Mouse (Mus musculus): ENCODE measurements around the gene Tas1r1.
"Not testable (repeated sequence)": the region's sequence is repeated elsewhere in the genome, so short reads cannot be mapped to it uniquely, and the experiment has no call there.

The Tas1r1 gene

GRCm38 (mm10) chr4:152062390-152063110 is 24.2 kb upstream of the Tas1r1 start:
- DNase-seq (ENCODE audit: extremely low read depth, insufficient read length, low spot score), result no peak

DNA sequence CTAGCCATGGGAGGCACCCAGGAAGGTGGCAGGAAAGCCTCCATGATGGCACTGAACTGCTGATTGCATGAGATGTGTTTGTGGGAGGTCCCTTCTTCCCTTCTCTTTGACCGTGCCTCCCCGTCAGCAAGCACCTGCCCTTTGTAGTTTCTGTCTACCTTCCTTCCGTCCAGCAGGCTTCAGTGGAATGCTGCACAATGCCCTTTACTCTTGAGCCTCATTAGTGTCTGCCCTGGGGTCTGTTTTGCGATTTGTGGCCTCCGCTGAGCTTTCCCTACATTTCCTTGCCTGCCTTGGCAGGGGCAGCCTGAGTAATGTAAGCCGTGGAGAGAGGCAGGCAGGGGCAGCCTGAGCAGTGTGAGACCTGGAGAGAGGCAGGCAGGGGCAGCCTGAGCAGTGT is 6.2 kb upstream of the Tas1r1 start:
- DNase-seq (ENCODE audit: extremely low read depth, insufficient read length, low spot score), result no peak

- DNase-seq (ENCODE audit: extremely low read depth, insufficient read length, low spot score), result no peak
These were observed 4.8 kb upstream of the Tas1r1 start for GRCm38 (mm10) chr4:152043171-152043570.

DNA sequence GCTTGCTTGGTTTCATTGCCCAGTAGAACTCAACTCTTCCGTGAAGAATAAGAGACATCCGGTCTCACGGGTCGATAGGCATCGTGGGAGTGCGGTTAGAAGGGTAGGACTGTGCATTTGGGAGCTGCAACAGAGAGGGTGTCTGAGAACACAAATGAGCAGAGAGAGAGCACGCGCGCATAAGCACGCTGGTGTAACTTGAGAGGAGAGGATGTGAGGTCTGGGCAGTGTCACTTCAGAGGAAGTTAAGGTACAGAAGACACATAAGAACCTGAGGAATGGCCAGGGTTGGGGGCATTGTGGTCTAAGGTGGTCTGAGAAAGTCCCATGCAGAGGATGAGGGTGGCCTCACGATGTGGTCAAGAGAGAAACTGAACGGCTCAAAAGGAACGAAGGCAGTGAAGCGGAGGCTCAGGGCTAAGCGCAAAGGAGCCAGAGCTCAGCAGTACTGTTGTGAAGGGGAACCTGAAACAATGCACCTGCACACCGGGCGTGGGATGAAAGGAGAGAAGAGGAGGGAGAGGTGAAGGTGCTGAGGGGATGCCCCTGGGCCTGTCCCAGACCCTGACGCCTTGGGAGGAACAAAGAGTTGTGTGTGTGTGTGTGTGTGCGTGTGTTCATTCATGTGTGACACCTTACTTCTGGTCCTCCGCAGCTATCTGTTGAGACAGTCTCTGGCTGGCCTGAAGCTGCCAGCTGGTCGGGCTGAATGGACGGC is 3.7 kb upstream of the Tas1r1 start:
- no peak for DNase-seq (ENCODE audit: extremely low read depth, insufficient read length, low spot score)

GRCm38 (mm10) chr4:152039831-152040310 is 1.5 kb upstream of the Tas1r1 start:
- DNase-seq (ENCODE audit: extremely low read depth, insufficient read length, low spot score), result no peak

DNA sequence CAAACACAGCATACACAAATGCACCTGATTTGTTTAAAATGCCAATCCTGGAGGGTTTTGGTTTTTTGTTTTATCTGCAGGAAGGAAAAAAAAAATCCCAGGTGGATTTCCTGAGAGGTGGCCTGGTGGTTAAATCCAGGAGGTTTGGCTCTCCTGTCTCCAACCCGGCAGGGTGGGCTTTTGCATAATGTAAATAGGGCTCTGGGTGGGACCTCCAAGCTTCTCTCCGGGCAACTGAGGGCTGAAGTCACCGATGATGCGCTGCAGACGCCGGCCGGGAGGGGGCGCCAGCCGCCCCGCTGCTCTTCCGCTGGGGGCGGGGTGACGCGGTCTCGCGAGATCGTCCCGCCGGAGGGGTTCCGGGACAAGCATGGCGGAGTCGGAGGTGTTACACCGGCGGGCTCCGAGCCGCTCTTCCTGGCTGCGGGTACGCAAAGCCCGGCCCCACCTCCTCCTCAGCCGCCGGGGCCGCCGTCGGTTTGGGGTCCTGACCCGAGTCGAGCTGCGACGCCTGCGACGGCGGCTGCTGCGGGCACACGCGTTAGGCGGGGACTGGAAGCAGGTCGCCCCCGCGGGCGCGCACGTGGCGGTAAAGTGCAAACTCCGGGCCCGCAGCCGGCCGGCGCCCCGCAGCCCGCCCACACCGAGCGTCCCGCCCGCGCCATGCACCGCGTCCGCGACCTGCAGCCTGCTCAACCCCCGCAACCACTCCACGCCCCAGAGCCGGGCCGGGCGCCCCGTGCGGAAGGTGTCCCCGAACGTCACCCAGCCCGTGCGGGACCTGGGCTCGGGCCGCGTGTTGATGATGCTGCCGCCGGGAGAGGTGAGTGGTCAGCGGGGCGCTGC is 840 bp upstream of the Tas1r1 start, which contains the start of gene Nol9:
Gene Nol9 (plus strand): TSS at position 337 of the 846 bp plus-strand sequence.
- peak; percentile 87 for DNase-seq (ENCODE audit: extremely low read depth, insufficient read length, low spot score)

DNA sequence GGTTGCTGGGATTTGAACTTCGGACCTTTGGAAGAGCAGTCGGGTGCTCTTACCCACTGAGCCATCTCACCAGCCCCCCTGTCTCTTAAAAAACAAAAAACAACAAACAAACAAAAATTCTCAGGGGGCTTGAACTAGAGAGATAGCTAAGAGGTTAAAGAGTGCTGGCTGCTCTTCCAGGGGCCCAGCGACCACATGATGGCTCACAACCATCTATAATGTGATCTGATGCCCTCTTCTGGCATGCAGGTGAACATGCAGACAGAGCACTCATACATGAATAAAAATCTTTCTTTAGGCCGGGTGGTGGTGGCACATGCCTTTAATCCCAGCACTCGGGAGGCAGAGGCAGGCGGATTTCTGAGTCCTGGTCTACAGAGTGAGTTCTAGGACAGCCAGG is 1.9 kb downstream of the Tas1r1 start:
- DNase-seq (ENCODE audit: extremely low read depth, insufficient read length, low spot score), result not testable (repeated sequence)

DNA sequence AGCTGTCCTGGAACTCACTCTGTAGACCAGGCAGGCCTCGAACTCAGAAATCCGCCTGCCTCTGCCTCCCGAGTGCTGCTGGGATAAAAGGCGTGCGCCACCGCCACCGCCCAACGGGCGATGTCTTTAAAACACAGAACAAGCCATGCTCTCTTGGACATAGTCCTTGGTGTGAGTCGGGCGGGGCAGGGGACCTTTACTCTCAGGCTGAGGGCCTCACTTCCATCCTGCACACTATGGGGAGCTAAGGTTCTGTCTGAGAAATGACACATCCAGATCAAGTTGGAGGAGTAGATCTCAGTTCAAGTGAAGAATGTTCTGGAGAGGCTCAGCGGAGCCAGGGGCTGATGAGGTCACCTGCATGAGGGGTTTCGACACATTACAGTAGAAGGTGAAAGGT is 5.4 kb downstream of the Tas1r1 start:
- DNase-seq (ENCODE audit: extremely low read depth, insufficient read length, low spot score), result no peak

DNA sequence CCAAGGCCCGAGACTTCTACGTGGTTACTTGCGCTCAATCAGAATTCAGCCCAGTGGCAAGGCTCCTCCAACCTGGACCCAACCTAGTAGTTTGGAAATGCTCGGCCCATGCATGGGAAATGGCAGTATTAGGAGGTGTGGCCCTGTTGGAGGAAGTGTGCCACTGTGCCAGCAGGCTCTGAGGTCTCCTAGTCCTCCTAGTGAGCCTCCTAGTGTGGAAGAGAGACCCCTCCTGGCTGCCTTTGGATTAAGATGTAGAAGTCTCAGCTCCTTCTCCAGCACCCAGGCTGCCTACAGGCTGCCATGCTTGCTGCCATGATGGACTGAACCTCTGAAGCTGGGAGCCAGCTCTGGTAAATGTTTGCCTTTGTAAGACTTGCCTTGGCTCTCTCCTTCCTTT is 8.4 kb downstream of the Tas1r1 start:
- no peak for DNase-seq (ENCODE audit: extremely low read depth, insufficient read length, low spot score)

- DNase-seq (ENCODE audit: extremely low read depth, insufficient read length, low spot score), result no peak
These were observed 9.3 kb downstream of the Tas1r1 start for GRCm38 (mm10) chr4:152029087-152029486.

DNA sequence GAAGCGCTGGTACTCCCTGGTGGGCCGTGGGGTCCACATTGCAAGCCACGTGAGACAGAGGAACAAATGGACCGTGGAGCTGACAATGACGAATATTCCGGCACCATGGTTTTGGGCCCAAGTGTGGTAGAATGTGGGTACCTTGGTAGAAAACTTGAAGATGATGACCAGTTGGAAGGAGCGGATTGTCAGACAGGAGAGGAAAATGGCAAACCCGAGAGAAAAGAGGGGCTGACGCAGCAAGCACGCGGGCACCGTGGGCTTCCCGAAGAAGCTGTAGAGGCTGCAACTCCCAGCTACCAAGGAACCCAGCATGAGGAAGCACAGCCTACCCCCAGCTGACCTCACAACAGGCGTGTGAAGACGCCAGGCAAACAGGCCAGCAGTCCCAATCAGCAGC is 9.9 kb downstream of the Tas1r1 start:
- no peak for DNase-seq (ENCODE audit: extremely low read depth, insufficient read length, low spot score)

DNA sequence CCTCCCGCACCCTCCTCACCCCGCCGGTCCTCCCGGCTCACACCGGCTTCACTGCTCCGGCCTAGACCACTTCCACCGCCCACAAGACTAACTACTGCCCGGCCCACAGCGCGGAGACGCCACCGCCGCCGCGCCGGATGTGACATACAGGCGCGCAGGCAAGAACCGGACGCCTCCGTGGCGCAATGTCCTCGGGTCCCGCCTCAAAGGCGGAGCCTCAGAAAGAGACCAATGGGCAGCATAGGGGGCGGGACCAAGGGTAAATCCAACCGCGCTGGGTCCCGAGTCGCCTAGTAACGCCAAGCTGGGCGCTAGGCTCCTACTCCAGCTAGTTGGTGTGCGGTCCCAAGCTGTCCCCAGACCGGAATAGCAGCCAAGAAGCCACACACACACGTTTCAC is 10.8 kb downstream of the Tas1r1 start, which contains the start of gene Zbtb48:
Gene Zbtb48 (minus strand): TSS at position 148 of the 400 bp plus-strand sequence.
- peak; percentile 91 for DNase-seq (ENCODE audit: extremely low read depth, insufficient read length, low spot score)

- DNase-seq (ENCODE audit: extremely low read depth, insufficient read length, low spot score), result no peak
These were observed 11.4 kb downstream of the Tas1r1 start for GRCm38 (mm10) chr4:152026751-152027508.

GRCm38 (mm10) chr4:152024525-152024924 is 13.8 kb downstream of the Tas1r1 start:
- no peak for DNase-seq (ENCODE audit: extremely low read depth, insufficient read length, low spot score)

- no peak for DNase-seq (ENCODE audit: extremely low read depth, insufficient read length, low spot score)
These were observed 15.9 kb downstream of the Tas1r1 start for GRCm38 (mm10) chr4:152022506-152022905.

- DNase-seq (ENCODE audit: extremely low read depth, insufficient read length, low spot score), result no peak
These were observed 16.7 kb downstream of the Tas1r1 start for GRCm38 (mm10) chr4:152021568-152022097.

- no peak for DNase-seq (ENCODE audit: extremely low read depth, insufficient read length, low spot score)
These were observed 18.3 kb downstream of the Tas1r1 start for GRCm38 (mm10) chr4:152020024-152020423.

DNA sequence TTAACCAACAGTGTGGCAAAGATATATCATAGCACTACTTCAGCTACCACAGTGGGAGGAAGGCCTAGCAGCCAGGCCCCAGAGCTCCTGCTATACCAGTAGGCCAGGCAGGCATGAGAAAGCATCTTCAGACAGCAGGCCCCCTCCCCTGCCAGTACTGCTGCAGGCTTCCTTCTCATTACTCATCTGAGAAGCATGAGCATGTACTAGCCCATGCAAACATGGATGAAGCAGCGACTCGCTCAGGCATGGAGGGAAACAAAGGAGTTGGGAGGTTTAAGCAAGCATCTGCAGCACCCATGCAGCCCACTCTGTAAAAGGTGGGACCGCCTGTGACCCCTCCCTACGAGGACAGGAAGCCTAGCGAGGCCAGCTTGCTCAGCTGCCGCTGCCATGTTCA is 19.3 kb downstream of the Tas1r1 start:
- no peak for DNase-seq (ENCODE audit: extremely low read depth, insufficient read length, low spot score)

DNA sequence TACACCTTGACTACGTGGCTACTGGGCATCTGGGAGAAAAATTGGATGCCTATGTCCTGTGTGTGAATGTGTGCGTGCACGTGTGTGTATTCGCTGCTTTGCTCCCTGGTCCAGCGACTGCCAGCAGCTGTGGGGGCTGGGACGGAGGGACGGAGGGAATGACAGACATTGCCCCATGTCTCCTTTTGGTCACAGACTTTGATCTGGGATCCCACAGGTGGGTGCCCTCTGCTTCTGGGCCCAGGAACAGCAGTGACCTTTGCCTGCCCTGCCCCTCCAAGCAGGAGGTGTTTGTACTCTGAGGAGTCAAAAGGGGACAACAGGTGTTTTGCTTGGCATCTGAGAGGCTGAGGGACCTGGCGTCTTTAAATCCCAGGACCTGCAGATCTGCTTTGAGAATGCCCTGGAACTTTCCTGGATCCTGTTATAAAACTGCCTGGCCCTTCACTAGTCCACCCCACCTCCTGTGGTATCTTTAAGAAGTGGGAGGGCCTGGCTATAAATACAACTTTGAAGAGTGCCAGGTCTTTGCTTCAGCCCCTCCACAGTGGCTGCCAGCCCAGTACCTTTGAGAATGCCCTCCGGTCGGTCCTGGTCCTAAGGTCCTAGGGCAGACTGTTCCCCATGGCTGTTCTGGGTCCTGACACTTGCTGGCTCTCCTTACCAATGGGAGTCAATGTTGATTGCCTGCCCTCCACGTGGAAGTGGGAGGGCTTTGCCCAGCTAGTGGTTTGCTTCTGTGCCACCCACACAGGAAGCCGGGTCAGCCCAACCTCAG is 25.1 kb downstream of the Tas1r1 start:
- no peak for DNase-seq (ENCODE audit: extremely low read depth, insufficient read length, low spot score)
